Mouse (Mus musculus) layer of hippocampus, adult 18-20 months (tissue): ENCODE measurements around the gene Gm12216. TPM values are rescaled to one million over a fixed set of nuclear protein-coding genes. Genes with fewer than 3 reads are reported as not detected.
A peak's percentile ranks its signal among the peaks of the same experiment; 100 is the strongest.
"Not testable (repeated sequence)": the region's sequence is repeated elsewhere in the genome, so short reads cannot be mapped to it uniquely, and the experiment has no call there.

Source experiments
- DNase-seq, 2 experiments: peaks; one replicate each; pipeline ENCODE4 v3.0.0; 2022; ENCODE audit warnings: low spot score in 2 of 2
- total RNA-seq, 2 experiments: library from RNA; stranded (reverse); gene quantifications; 2 replicates each; pipeline ENCODE4 v1.2.3; 2021

Gm12216 gene
- total RNA-seq, 2 experiments from 2014 or later = 7.4 to 7.9 TPM

DNA sequence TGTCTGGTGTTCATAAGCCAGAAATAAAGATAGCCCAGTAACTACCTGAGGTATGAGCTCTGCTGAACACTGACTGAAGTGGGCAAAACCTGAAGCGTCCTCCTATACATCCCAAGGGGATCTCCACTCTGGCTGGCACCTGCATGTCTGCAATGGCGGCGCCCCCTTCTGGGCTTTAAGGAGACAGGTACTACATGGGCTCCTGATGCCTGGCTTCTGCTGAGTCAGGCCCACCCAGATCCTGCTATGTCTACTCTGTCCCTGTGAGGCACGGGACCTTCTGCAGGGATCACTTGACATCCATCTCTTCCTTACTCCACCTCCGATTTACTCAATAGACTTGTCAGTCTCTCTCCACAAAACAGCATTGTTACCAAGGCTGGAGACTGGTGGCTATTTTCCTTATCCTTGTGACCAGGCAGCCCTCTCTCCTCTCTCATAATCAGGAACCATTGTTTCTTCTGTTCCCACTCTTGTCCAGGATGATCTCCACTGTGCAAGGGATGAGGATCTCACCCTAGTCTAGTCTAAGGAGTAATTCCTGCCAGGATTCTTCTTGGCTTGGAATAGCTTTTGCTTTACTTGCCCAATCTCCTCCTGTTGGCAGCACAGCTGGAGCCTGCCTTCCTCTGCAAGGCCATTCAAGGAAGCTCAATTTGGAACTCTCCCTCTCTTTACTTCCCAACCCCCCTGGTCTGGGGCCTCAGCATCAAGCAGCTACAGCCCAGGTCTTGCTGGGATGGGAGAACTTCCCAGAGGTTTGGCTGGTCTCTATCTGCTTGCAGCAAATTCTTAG is 15.1 kb upstream of the Gm12216 start:
- DNase-seq = not testable (repeated sequence)

DNA sequence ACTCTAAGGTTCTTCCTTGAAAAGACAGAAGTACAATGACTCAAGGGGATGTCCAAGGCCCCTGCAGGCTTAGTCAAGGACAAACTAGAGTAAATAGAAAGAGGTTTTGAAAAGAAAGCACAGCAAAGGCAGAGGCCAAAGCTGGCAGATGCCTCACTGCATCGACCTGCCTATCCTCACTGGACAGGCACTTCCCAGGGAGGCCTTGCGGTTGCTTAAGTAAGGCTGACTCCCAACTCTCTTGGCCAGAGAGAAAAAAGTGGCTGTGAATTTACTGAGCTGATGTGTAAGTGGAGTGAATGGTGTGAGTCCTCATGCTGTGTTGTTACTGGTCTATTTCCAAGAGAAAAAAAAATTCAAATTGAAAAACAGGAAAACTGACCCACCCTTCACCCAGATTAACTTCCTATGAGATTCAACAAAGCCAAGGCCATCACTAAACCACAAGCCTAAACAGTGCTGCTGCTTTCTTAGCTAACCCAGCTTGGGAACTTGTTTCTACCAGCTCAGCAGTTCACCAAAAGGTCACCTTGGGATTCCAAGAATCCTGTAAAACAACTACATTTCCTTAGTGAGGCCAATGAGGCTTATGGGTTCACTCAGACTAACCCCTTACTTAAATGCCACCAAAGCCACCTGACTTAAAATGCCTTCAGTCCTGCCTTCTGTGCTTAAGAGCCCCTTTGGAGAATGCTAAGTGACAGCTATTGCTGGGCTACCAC is 12.9 kb upstream of the Gm12216 start:
- DNase-seq = no peak

DNA sequence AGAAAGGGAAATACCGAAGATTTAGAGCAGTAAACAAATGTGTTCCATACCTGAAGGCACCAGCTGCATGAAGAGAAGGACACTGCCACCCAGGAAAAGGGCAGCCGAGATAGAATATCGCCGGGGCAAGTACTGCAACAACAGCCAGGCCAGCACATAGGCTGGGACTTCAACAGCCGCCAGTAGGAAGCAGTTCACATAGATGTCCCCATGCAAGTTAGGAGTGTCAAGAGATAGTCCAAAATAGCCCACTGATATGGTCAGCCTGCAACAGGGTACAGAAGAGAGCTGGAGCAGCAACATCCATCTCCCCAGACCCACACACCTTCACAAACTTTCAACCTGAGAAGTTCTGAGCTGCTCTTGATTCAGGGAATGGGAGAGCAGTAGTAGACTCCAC is 10.1 kb upstream of the Gm12216 start:
- DNase-seq = no peak

DNA sequence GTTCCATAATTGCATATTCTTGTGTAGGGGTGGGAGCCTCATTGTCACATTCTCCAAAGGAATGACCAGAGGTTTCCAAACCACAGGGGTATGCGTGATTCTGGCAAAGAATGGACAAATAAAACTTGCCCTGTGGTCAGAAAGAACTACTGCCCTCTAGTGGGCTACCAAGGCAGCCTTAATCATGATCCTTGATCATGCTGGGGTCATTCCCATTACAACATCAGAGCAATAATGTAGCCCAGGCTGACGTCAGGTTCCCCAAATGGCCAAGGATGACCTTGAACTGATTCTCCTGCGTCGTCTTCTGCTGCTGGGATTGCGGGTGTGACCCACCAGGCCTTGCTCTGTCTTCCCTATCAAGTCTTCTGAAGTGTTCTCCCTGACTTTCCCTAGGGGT is 9.3 kb upstream of the Gm12216 start:
- DNase-seq = not testable (repeated sequence)

DNA sequence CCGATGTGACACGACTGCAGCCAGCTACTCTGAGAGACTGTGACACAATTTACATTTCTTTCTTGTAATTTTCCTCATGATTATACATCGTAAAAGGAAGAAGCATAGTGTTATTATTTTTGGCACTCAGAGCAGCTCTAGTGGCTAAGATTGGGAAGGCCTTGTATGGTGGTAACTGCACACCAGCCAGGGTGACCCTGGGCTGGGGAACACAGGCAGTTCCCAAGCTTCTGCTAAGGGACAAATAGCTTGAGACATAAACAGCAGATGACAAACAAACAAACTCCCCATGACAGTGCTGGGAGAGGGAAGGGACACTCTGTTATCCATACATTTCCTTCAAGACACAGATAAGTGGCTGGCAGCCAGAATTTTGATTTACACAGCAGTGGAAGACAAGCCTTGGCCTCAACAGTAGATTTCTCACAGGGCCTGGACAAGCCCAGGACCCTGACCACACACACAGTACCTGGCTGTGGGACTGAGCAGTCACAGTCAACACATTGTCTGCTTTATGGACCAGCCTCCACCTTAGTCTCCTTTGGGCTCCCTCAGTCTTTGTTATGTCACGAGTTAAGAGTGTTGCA is 5.8 kb upstream of the Gm12216 start:
- not testable (repeated sequence) for DNase-seq

DNA sequence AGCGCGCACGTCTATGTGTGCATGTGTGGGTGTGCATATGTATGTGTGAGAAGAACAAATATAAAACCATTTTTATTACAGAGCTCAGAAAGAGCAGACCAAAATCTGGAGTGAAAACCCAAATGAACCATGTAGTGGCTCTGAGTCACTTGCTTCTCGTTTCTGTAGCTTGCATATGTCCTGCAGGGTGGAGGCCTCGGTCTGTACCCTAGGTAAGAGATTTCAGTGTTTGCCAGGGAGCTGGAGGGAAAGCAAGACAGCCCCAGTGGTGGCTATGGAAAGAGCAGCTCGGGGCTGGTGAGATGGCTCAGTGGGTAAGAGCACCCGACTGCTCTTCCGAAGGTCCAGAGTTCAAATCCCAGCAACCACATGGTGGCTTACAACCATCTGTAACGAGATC is 1.9 kb upstream of the Gm12216 start:
- DNase-seq = not testable (repeated sequence)

DNA sequence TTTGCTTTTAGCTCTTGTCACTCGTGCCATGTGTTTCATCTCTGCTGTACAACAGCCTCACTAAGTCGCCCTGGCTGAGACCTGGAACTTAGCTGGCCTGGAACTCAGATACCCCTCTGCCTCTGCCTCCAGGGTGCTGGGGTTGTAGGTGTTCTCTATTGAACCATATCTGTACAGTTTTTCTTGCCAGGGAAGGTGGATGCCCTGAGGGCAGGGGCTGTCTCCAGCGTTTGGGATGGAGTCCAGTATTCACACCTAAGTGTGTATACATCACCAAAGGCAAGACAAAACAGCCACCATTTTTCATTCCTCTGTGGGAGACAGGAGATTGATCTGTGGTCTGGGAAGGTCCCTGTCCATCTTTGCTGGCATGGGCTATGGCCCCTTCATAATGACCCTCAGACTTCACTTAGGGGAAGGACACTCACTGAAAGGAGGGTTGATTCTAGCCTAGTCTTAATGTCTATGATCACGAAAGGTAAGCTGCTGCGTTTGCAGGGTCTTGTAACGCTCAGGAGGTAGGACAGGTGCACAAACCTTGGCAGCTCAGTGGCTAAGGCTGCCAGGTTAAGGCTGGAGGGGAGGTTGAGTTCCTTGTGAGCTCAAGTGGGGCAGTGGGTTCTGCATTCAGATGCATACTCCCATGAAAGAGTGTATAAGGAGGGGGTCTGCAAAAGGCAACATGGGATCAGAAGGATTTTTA is 847 bp downstream of the Gm12216 start:
- DNase-seq = no peak

DNA sequence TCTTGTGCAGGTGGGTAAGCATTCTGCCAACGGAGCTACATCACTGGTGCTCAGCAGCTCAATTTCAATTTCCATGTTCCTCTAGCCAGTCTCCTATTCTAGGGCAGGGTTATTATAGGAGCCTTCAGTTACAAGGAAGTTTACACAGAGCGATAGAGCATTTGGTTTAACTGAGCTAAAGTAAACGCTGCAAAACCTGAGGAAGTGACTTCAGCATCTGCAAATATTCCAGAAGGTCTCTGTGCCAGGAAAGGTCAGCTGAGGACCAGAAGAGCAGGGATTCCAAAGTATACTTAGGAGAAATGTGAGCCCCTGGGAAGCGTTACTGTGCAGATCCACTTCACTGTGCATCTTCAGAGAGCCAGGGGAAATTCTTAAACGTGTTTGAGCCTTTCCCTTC is 5.4 kb downstream of the Gm12216 start:
- no peak for DNase-seq

DNA sequence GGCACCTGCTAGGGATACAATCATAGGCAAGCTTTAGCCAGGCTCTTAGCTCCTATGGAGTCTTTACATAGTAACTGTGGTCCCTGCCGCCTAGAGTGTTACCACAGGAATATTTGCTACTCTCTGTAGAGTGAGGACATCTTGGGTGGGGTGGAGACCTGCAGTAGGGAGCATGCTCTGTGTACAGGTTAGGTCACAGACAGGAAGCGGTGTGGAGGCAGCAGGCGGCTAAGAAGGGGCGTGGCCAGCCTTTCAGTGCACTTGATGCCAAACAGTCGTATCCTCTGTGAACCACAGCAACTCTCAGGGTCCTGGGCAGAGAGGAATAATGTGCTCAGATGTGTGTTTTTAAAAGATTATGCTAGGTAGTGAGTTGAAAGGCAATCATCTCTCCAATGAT is 7.3 kb downstream of the Gm12216 start:
- DNase-seq = no peak

DNA sequence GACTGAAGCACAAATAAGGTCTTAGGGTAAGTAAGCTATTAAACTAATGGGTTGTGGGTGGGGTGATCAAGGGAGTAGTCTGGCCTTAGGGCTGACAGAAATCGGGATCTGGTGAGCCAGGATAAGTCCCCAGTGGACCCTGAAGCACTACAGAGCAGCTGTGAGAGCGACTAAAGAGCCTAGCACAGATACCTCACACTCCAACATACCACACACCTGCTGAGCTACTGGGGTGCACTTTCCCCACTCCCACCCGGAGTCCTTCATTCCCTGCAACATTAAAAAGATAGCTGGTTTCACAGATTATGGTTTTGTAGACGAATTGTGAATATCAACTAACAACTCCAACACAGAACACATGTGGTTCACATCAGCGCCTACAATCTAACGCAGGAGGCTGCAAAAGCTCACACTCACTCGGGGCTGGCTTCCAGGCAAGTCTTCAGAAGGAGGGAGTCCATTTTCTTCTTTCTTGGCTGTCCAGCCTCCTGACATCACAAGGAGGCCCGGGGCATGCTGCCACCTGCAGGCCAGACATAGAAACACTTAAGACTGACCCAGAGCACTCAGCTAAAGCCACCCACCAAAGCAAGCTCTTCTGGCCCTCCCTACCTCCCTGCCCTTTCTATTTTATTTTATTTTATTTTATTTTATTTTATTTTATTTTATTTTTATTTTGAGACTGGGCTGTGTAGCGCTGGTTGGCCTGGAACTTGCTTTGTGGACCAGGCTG is 9.3 kb downstream of the Gm12216 start:
- DNase-seq = peak; percentile 44 to 76

DNA sequence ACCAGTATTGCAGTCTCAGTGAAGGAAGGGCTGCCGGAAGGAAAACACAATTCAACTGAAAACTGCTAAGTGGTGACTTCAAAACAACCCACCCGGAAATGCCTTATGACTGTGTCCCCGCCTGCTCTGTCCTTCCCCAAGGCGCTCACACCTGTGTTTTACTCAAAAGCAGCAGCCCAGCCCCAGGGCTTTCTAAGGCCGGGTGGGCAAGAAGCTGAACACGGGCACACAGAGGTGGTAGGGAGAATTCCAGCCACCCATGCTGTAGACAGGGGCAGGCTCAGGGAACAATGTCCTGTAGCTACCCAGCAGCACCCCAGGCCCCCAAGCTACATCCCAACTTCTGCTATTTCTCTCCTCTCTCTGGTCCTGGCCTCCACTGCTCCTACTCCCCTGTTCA is 13.4 kb downstream of the Gm12216 start:
- no peak for DNase-seq

DNA sequence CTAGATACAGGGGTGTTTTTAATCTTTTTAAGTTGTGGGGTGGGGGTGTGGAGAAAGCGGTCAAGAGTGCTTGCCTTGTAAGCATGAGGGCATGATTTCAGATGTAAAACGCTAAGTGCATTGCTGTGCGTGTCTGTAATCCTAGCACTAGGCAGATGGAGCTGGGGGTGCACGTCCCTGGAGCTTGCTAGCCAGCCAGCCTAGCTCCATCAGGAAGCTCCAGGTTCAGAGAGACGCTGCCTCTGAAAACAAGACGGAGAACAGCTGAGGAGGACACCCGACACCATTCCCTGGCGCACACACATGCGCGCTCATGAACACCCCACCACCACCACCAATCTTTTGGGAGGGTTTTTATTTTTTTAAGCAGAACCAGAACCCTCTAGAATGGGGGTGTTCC is 15.9 kb downstream of the Gm12216 start:
- peak; percentile 42 to 65 for DNase-seq

DNA sequence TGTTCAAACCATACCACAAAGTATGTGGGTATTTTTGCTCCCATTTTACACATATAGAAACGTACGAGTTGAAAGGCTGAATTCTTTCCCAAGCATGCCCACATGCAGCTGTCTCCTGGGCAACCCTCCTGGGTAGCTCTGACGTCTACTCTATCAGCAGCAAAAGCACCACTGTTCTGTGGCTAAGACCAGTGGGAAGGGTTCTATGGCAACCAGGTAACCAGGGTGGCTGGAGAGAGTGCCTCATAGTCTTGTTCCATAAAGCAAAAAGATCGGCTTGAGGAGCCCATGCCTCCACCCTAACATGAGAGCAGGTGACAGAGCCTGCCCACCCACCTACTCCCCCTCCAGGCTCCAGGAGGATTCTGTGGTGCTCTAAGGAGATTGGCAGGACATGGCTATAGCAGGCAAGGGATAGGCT is 16.9 kb downstream of the Gm12216 start:
- peak; percentile 44 to 46 for DNase-seq

DNA sequence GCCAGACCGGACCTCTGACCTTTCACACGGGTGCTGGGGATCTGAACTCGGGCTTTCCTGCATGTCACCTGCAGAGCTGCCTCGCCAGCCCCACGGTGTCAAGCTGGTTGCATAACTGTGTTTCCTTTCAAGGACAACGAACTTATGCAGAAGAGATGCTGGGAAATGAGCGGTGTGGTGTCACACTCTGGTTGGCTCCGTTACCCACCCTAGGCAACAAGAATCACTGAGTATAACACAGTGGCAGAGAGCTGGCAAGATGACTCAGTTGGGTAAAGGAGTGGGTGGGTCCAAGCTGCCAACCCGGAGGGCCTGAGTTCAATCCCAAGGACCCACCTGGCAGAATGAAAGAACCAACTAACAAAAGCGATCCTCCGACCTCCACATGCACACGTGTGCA is 17.5 kb downstream of the Gm12216 start:
- DNase-seq = no peak

DNA sequence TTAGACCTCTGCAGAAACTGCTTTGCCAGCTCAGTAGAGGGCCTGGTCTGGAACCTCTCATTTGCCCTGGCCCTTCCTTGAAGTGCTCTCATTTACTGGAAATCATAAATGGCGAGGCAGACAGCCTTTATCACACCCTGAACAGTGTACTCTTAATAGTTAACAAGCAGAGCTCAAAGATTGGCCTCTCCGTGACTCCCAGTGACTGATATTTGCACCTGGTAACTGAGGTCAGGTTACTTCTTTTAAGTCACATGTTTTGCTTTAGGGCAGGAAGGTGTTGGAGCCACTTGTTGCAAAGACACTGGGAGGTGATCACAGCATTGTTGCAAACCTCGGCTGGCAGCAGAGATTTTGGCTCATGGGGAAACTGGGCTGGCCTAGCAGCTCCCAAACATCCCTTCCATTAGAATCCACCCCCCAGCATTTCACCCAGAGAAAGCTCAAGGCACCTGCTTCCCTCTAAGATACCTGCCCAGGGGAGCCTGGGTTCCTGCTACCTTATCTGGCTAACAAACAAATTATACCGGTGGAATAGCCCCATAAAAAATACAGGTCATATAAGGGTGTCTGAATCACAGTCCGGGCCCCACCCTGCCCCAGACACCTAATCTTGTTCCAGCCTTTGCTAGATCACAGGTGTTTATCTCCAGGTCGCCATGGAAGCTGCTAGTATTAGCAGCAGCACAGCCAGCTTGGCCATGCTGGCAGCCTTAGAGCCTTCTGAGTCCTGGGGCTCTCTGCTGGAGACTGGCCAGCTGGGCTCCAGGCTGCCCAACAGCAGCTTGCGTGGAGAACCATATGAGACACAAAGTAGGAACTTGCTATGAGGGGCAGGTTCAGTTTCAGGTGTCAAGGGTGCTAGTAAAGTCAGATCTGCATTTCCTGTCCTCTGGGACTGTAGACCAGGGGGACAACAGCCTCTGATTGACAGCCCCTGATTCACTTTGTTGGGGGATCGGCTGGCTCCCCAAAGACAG is 19.1 kb downstream of the Gm12216 start:
- no peak for DNase-seq

DNA sequence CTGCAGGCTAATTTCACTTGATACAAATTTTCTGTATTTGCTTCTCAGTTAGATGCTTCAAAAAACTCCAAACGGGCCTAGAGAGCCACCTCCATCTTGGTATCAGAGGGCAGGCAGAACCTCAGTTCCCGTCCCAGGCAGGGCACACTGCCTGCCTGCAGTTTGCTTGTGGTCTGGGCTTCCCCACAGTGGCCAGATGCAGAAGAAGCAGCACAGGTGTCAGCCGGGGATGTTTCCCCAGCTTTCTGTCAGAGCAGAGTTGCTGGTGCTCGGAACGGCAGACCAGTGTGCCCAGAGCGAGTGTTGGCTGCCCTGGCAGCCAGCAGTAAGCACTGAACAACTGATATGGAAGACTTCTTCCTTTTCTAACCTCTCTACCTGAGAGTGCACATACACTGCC is 19.9 kb downstream of the Gm12216 start:
- DNase-seq = no peak

DNA sequence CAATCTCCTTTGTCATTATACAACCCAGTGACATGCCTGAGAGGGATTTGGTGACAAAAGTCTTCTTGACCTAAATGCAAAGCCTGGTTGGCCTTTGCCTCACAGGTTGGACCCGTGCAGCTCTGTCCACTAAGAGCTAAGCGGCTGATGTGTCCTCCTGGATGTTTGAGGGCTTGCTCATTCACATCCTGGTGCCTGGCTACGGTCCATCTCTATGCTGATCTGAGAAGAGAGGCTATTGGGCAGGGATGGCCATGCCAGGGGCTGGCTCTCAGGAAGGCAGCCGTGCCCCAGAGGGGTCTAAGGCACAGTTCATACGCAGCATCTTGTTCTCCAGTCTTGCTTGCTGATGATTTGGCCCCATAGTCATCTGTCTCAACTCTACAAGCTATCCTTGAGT is 21.3 kb downstream of the Gm12216 start:
- no peak for DNase-seq

DNA sequence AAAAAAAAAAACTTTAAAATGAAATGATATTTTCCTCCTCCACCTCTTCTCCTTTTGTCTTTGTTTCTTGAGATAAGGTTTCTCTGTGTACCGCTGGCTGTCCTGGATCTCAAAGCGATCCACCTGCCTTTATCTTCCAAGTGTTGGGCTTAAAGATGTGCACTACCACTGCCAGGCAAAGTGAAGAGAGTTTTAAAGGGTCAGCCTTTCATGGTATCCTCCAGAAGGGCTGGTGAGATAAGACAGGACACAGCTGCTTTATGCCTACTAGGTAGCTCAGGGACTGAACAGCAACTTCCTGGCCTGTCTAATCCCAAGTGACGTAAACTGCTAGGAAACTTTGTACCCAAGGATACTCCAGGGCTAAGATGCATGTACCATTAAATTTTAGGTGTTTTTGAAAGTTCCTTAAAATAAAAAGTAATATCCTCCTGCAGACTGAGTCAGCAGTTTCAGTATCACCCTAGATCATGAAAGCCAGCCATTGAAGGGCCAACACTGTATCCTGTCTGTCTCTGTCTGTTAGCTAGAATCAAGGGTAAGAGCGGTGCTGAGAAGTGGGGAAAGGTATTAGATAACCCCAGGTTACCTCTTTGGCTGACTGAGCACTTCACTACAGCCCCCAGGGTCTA is 23.6 kb downstream of the Gm12216 start:
- DNase-seq = no peak

DNA sequence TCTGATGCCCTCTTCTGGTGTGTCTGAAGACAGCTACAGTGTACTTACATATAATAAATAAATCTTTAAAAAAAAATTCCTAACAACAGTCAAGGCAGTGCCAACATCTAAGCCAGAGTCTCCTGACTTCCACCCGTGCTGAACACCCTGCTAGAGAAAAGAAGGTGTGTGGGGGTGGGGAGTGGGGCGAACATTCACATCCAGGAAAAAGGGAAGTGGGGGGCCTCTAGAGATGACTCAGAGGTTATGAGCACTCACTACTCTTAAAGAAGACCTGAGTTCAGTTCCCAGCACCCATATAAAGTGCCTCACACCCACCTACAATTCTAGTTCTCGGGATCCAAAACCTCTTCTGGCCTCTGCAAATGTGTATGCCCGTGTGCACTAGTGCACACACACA is 33.6 kb downstream of the Gm12216 start:
- no peak for DNase-seq
